Mouse (Mus musculus) forebrain, postnatal 0 days (tissue): ENCODE data around the gene Agl. TPM values are rescaled to one million over a fixed set of nuclear protein-coding genes. Genes with fewer than 3 reads are reported as not detected.
A peak's percentile ranks its signal among the peaks of the same experiment; 100 is the strongest.

ENCODE experiments used
- ATAC-seq: fragments of 200-750 bp; cut with Nextera tagmentation; 2 replicates; pipeline ENCODE4 v1.8.0; 2017; ENCODE audit warnings: mild to moderate bottlenecking, moderate library complexity
- DNase-seq: peaks from one replicate; pipeline ENCODE4 v3.0.0-alpha.2; 2015
- H3K27ac ChIP-seq: fragments of 300-500 bp; sonication (generic); 2 replicates; pipeline ENCODE4 v1.5.1; 2014; ENCODE audit warnings: low read depth, mild to moderate bottlenecking, antibody characterized with exemption, low read length, moderate library complexity, mixed read lengths
- H3K27me3 ChIP-seq: fragments of 300-500 bp; sonication (generic); 2 replicates; pipeline ENCODE4 v1.6.1; 2014; ENCODE audit warnings: mild to moderate bottlenecking, low read length, mixed read lengths; ENCODE audit not compliant: insufficient read depth
- H3K36me3 ChIP-seq: fragments of 300-500 bp; sonication (generic); 2 replicates; pipeline ENCODE4 v1.6.1; 2014; ENCODE audit warnings: mild to moderate bottlenecking, moderate library complexity; ENCODE audit not compliant: insufficient read depth
- H3K4me1 ChIP-seq: fragments of 300-500 bp; sonication (generic); 2 replicates; pipeline ENCODE4 v1.6.1; 2014; ENCODE audit warnings: antibody characterized with exemption; ENCODE audit not compliant: insufficient read depth
- H3K4me2 ChIP-seq: fragments of 300-500 bp; sonication (generic); 2 replicates; pipeline ENCODE4 v1.6.1; 2014; ENCODE audit warnings: low read depth, mild to moderate bottlenecking, moderate library complexity
- H3K4me3 ChIP-seq: fragments of 300-500 bp; sonication (generic); 2 replicates; pipeline ENCODE4 v1.5.1; 2014; ENCODE audit warnings: low read depth, low read length, mixed read lengths
- H3K9ac ChIP-seq: fragments of 300-500 bp; sonication (generic); 2 replicates; pipeline ENCODE4 v1.6.1; 2014; ENCODE audit warnings: mild to moderate bottlenecking
- H3K9me3 ChIP-seq: fragments of 300-500 bp; sonication (generic); 2 replicates; pipeline ENCODE4 v1.6.1; 2016; ENCODE audit warnings: low read length
- CTCF ChIP-seq: sonication (generic); IDR thresholded peaks from 2 replicates; pipeline ENCODE4 v1.5.1; 2016; ENCODE audit warnings: antibody characterized with exemption, control low read depth, low read depth
- WGBS: fragments of 180-500 bp; shearing (Covaris S2); extraction: QIAGEN DNeasy Blood & Tissue Kit; methylation state at CpG from one replicate; pipeline ENCODE4 v1.1.7; 2014; 5-methylcytosine and 5-hydroxymethylcytosine counted together
- polyA plus RNA-seq: library from polyadenylated mRNA; unstranded; fragments of >200 nt; fragmentation: Nextera tagmentation; extraction: Ambion mirVana; gene quantifications from 2 replicates; pipeline ENCODE4 v1.2.1, GENCODE M21; 2015
- total RNA-seq: library from RNA; depleted of rRNA; stranded (reverse); fragments of >200 nt; gene quantifications from 2 replicates; pipeline ENCODE4 v1.2.3, GENCODE M21; 2014

Agl gene
- total and polyA plus RNA-seq, 2 experiments from 2014 or later: 9.0 to 17.5 TPM

DNA sequence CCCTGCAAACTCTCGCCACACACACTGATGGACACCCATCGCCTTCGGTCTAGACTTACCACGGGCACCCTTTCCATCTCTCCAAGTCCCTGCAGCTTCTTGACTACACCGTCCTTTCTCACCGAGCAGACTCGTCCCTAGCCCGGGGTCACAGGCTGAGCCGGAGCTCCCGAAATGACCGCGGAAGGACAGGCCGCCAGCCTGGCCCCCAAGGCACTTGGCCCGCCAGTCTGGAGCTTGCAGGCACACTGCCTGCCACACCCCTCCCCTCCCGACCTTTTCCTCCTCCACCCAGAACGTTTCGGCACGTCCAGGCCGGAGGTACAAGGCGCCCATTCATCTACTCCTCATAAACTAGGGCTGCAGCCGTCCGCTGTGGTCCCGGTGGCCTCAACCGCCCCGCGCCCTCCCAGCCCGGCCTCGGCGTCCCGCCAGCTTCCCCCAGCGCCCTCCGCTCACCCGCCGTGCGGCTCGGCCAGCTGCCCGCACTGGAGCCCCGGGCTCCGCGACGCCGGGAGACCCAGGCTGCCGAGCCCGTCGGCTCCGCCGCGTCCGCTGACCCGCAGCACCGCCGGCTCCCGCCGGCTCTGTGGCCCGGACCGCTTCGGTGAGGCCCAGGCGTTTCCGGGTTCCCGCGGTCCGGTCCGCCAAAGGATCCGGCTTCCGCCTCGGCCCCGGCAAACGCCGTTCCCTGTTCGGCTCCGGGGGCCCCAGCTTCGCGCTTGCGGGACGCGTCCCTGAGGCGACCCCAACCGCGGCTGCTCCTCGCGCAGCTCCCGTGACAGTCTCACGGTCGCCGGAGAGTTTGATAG lies 96.1 kb downstream of the Agl start:
- Histone ChIP-seq H3K4me2 (peak overlapping the region; percentile 90), H3K4me1 (peaks cover 6% of the 10 kb centered on the region; the same call in 1 of the 2 replicates), H3K9me3 (no peaks in the 10 kb centered on the region), H3K27ac (peak overlapping the region; percentile 40), H3K9ac (peak overlapping the region; percentile 89), H3K4me3 (peak overlapping the region; percentile 98), H3K36me3 (no peaks in the 10 kb centered on the region), H3K27me3 (no peaks in the 10 kb centered on the region)
- DNase-seq: peak; percentile 77
- ATAC-seq: peak; percentile 97
- under 1% methylated on average over 71 of the region's 85 CpGs for WGBS
- TF ChIP-seq CTCF: no peak

DNA sequence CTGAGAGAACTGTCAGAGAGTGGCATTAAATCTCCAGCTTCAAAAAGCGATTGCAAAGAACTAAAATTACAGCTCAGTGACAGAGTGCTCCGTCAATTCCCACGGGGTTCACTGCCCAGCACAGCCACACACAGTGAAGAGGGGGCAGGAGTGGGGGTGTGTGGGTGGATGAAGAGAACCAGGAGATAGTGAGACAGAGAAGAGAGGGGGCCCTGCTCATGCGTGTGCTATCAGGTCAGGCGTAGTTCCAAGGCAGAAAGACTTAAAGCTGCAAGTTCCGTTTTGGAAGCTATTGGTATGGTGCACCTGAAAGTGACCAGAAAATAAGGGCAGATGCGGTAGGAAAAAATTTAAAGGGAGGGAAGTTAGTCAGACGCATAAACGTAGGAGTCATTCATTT lies 97.0 kb downstream of the Agl start:
- Histone ChIP-seq H3K4me1 (peaks cover 6% of the 10 kb centered on the region; the same call in 1 of the 2 replicates), H3K27me3 (no peaks in the 10 kb centered on the region), H3K36me3 (no peaks in the 10 kb centered on the region), H3K9me3 (no peaks in the 10 kb centered on the region), H3K4me2 (peak overlapping the region; percentile 90), H3K27ac (no peak overlapping the region), H3K9ac (no peak overlapping the region), H3K4me3 (peak overlapping the region; percentile 98)
- no peak for TF ChIP-seq CTCF
- DNase-seq (no peak), ATAC-seq (no peak)
- WGBS: 61% methylated on average over 9 of the region's 9 CpGs

DNA sequence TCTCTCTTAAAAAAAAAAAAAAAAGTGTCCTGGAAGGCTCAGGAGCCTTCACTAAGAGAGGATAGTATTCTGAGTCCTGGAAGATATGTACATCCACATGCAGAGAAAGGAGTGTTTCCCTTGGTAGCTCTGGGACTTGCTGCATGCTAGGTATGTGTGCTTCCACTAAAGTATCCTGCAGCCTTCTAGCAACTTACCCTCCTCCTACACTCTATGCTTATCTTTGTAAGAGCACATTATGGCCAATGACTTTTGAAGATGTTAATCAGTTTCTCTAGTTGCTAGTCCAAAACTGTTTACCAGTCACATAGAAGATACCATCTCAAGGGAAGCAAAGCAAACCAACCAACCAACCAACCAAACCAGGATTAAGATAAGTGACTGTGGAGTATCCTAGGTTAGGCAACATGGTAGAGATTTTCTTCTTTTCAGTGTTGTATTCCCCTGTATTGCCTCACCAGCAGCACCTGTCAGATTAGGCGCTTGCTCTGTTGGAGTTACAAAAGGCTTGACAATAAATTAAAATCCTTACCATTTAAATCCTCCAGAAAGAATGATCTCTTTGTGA lies 102.2 kb downstream of the Agl start:
- Histone ChIP-seq H3K4me3 (no peak overlapping the region), H3K9ac (no peak overlapping the region), H3K27ac (no peak overlapping the region), H3K9me3 (no peaks in the 10 kb centered on the region), H3K4me2 (no peak overlapping the region), H3K36me3 (no peaks in the 10 kb centered on the region), H3K27me3 (no peaks in the 10 kb centered on the region), H3K4me1 (peaks cover under 1% of the 10 kb centered on the region; the same call in 1 of the 2 replicates)
- DNase-seq (no peak), ATAC-seq (no peak)
- TF ChIP-seq CTCF: no peak
- WGBS: 89% methylated on average over 1 of the region's 1 CpGs

DNA sequence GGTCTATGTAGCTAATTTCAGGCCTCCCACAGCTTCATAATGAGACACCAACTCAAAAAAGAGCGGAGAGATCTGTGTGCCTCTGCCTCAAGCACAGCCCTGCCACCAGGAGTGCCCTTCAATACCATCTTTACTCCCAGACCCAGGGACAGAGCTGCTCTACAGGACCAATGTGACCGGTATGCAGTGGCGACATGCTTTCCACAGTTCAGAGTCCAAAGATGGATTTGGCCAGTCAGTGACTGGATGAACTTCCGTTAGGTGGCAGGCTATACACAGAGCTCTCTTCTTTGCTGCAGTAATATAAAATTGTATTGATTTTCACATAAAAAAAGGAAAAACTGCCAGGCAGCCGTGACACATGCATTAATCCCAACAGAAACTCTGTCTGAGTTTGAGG lies 104.1 kb downstream of the Agl start:
- Histone ChIP-seq H3K4me1 (no peaks in the 10 kb centered on the region), H3K9ac (no peak overlapping the region), H3K9me3 (no peaks in the 10 kb centered on the region), H3K4me3 (no peak overlapping the region), H3K36me3 (no peaks in the 10 kb centered on the region), H3K27me3 (no peaks in the 10 kb centered on the region), H3K4me2 (no peak overlapping the region), H3K27ac (no peak overlapping the region)
- TF ChIP-seq CTCF: no peak
- ATAC-seq: no peak
- DNase-seq: no peak
- 96% methylated on average over 5 of the region's 5 CpGs for WGBS

DNA sequence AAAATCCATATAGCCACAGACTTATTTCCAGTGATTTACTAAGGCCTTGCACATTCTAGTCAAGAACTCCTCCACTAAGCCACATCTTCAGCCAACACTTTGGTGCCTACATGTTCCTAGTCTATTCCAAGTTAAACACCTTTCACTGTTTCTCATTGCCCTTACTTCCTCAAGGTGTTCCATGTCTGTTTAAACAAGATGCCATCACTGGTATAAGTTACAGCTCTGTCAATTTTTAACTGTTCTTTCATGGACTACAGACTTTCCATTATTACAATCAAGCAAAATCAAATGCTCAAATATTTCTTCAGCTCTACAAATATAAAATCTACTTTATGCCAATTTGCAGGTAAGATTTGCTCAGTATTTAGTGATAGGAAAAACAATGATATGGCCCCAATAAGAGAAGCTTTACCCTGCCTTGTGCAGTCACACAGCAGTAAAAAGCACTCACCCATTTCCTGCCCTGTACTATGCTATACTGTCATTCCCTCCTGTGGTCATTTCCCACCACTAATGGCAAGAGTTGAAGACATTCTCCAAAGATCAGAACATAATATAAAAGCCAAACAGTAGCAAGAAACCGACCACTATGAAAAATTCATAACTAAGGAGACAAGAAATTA lies 105.2 kb downstream of the Agl start:
- Histone ChIP-seq H3K4me2 (no peak overlapping the region), H3K36me3 (no peaks in the 10 kb centered on the region), H3K4me3 (no peak overlapping the region), H3K27me3 (no peaks in the 10 kb centered on the region), H3K4me1 (no peaks in the 10 kb centered on the region), H3K9me3 (no peaks in the 10 kb centered on the region), H3K9ac (no peak overlapping the region), H3K27ac (no peak overlapping the region)
- ATAC-seq (no peak), DNase-seq (no peak)
- 97% methylated on average over 1 of the region's 1 CpGs for WGBS
- no peak for TF ChIP-seq CTCF

DNA sequence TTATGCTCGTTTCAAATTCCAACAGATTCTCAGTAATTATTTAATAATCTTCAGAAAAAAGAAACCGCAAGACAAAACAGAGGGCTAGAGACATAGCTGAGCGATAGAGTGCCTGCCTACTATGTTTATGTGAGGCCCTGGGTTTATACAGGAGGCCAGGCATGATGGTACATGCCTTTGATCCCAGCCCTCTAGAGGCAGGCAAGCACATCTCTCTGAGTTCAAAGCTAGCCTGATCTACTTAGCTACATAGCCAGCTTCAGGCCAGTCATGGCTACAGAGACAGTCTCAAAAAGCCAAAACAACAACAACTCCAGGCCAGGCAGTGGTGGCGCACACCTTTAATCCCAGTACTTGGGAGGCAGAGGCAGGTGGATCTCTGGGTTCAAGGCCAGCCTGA lies 106.4 kb downstream of the Agl start:
- ATAC-seq (no peak), DNase-seq (no peak)
- Histone ChIP-seq H3K4me1 (no peaks in the 10 kb centered on the region), H3K4me2 (no peak overlapping the region), H3K9ac (no peak overlapping the region), H3K27me3 (no peaks in the 10 kb centered on the region), H3K9me3 (no peaks in the 10 kb centered on the region), H3K36me3 (no peaks in the 10 kb centered on the region), H3K27ac (no peak overlapping the region), H3K4me3 (no peak overlapping the region)
- no peak for TF ChIP-seq CTCF
- 94% methylated on average over 4 of the region's 4 CpGs for WGBS

DNA sequence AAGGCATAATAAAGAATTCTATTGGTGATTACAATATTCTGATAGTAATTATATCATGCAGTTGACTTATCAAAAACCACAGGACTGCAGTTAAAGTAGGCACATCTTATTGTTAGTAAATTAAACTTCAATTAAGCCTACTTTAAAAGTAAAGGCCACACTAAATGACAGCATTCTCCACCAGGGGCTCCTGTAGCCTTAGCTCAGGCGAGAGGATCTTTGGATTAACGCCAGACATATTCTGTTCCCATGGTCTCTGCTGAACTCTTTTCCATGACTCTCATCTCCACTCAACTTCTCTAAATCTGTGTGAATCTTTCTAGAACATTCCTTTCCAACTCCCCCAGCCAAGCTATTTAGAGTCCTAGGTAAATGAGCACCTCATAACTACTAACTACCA lies 109.2 kb downstream of the Agl start:
- H3K4me3 ChIP-seq: no peak overlapping the region
- ATAC-seq: no peak
- no peak for DNase-seq
- H3K4me1 ChIP-seq: no peaks in the 10 kb centered on the region
- no peak for TF ChIP-seq CTCF
- no peaks in the 10 kb centered on the region for H3K27me3 ChIP-seq
- H3K9me3 ChIP-seq: no peaks in the 10 kb centered on the region
- no peak overlapping the region for H3K27ac ChIP-seq
- H3K9ac ChIP-seq: no peak overlapping the region
- H3K36me3 ChIP-seq: no peaks in the 10 kb centered on the region
- no peak overlapping the region for H3K4me2 ChIP-seq
- 48% methylated on average over 2 of the region's 2 CpGs for WGBS
